Mouse (Mus musculus) v-Abl transformed pro-B cells (cell line): ENCODE data around the gene Ccdc78.
"Not testable (repeated sequence)": the region's sequence is repeated elsewhere in the genome, so short reads cannot be mapped to it uniquely, and the experiment has no call there.

ENCODE experiments used
- in situ Hi-C, 2 experiments: fragments of 400-800 bp; cut with MboI; formaldehyde crosslinking; loops; one replicate each; pipeline ENCODE4 v1.15.1; 2025; ENCODE audit not compliant: unreplicated experiment in 2 of 2

Ccdc78 gene

DNA sequence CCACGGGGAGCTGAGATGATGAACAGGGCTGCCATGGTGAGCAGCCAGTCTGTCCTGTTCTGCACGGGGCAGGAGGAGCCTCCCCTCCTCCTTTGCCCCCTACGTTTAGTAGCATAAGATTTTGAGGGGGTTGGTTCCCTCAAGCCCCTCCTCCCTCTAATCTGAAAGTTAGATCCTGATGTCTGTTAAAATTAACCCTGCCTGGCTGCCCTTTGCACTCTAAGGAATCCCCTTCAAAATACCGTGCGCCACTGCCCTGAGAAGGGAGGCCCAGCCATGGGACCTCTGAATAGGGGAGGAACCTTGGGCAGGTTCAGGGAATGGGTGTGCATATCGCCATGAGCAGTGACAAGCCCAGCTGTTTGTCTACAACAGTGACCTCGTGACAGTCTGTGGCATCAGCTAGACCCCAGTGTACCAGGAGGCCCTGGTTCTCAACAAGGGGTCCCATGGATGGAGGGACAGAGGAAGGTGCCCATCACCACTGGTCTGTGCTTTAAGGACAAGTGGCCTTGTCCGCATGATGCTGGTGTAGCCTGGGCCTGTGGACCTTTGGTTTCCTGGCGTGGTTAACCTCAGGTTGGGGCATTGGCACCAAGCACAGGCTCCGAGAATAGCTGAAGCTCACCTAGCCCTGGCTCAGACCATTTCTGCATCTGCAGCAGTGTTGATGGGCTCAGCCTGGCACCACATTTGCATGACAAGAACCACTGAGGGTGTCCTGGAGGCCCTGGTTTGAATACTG, 10.9 kb upstream of the Ccdc78 start:
- in situ Hi-C loops, result no loop called here

DNA sequence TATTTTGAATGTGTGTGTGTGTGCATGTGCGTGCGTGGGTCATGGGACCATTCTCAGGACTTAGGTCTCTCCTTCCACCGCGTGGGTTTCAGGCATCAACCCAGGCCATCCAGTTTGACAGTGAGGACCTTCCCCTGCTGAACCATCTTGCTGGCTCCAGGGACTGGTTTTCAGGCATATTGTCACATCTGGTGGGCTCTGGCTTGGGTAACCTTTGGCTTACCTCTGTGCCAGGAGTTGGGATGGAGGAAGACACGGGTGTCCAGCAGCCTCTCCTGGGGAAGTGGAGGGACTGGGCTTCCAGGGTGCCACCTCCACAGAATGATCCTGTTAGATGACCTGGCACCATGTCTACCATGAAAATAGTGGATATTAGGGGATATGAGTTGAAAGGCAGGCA, 8.4 kb upstream of the Ccdc78 start:
- in situ Hi-C loops, result no loop called here

DNA sequence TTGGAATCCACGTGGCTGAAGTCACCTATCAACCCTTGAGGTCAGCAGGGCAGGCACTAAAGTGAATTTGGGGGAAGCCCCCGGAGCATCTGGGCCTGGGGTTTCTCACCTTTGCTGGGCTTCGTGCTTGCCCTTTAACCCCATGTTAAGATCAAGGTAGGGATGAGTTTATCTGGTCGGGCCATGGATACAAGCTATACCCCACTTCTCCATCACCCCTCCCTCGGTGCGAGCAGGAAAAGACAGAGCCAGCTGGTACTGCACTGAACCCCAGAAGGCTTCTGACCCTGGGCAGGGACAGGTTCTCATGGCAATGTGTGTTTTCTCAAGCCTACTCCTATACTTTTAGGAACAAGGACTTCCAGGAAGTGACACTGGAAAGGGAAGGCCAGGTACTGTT, 5.0 kb upstream of the Ccdc78 start:
- in situ Hi-C loops, result no loop called here

DNA sequence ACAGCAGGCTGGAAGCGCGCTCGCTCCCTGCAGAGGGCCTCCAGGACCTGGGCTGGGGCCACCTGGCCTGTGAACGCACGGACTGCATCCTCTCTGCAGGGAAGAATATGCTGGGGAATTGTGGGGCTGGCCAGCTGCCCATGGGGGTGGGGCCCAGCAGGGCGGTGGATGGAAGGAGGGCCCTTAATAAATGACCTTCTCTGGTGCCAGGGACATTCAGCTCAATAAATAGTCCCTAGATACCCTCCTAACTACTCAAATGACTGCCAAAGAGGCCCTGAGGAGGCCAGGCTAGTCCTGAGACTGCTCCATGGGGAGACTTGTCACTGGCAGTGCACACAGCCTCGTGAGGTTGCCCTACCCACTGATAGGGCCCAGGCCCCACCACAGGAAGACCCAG, 3.3 kb upstream of the Ccdc78 start:
- in situ Hi-C loops, result no loop called here

DNA sequence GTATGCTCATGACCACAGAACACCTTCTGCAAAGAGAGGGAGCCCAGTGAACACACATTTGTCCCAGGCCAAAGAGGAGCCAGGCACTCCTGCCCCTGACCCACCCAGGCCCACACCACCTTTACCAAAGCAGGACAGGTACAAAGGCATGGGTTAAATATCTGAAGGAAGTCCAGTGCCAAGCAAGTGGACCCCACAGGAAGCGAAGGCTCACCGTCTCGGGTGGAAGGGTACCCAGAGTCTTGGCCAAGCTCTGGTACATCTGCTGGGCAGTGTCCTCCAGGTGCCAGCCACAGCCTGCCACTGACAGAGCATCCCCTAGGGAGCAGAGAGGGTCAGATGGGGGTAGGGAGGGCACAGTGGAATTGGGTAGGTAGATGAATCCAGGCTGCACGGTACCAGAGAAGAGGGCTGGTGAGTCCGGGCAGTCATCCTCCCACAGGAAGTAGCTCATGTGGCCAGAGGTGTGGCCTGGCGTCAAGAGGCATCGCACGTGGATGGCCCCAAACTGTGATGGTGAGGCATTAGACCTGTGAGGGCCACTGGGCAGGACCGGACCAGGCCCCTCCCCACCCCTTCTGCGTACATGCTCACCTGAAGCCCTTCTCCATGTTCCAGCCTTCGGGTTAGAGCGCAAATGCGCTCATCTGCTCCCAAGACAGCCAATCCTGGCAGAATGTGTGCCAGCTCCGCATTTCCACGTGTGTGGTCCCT, 2.4 kb upstream of the Ccdc78 start:
- in situ Hi-C loops, result no loop called here

DNA sequence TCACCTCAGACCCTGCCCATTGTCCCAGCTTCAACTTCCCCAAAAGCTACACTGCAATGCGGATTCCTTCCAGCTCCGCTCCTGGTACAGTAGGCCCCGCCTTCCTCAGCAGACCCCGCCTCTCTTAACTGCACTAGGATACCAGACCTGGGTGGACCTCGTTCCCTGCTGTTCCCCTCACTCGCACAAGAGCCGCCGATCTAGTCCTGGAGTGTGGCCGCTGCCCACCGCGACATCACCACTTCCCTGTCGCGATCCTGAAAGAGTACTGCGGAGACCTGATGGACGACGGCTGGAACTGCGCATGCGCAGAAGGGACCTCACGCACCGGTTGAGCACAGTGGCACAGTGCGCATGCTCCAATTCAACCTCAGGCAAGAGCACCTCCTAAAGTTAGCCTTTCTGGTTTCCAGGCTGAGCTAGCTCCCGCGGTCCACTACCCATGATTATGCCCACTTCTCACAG, 1.1 kb upstream of the Ccdc78 start, which contains the start of gene Haghl:
Gene Haghl (minus strand): TSS at position 393 of the 465 bp plus-strand sequence.
- in situ Hi-C loops, result no loop called here

DNA sequence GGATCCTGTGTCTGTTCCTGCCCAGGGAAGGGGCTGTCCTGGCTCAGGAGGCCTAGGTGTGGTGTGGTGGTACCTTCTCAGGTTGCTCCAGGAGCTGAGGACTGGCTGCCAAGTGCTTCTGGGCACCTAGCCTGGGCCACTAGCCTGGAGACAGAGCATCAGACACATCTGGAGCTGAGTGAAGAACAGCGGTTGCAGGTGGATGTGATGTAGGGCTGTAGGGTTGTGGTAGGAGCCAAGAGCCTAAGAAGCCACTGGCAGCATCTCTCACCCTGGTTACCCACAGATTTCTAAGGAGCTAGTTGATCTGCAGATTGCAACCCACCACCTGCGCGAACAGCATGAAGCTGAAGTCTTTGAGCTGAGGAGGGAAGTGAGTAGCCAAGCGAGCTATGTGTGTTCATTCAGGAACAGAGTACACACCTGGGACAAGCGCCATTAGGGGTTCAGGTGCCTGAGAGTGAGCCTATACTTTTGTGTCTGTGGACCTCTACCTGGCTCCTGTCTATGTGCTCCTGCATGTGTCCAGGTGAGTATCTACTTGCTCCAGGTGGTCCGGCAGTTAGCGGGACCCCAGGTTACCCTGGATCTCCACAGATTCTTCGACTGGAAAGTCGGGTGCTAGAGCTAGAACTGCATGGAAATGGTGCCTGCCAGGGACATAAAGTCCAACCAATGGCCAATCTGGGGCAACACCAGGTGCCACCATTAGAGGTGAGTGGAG, 563 bp downstream of the Ccdc78 start:
- in situ Hi-C loops, result no loop called here

DNA sequence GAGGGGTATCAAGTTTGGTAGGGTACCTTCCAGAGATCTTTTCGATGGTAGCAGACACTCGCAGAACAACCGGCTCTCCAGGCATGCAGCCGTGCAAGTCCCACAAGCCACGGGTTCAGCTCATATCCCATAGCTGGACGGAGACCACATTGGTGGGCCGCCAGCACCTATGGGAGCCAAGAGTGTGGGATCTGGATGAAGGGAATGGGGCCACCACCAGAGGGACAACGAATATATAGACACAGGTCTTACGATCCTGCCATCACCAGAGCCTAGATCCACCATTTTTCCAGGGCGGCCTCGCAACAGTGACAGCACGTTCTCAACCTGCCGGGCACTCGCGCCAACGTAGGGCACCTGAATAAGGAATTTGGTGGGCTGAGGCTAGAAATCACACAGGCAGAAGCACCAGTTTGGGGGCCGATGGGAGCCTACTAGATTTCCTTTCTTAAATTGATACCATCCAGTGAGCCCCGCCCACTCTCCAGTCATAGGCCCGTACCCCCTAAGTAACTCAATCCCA, 5.0 kb downstream of the Ccdc78 start:
- in situ Hi-C loops, result no loop called here

DNA sequence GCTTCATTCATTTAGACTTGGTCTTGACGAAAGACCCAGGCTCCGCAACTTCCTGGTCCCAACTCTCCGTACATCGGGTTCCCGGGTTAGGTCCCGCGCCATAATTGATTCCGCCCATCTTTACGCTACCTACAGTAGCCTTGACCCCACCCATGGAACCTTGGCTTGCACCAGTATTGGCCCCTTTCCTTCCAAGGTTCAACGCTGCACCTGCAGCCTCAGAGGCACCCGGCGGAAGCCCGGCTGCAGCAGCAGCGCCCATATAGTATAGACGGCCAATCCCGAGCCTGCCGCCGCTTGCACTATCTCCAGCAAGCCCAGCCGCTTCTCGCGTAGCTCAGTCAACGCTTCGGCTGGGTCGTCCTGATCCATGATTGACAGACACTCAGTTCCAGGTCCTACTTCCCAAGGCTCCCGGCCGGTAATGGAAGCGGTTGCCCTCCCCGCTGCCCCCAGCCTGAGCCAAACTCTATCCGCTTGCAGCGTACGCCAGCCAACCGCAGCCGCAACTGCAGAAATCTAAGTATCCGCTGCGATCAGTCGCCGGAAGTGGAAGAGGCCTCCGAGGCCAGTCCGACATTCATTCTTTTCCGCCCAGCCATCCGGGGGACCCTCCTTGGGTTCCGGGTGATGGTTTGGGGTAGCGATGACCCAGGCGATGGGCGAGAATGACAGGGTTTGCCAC, 5.6 kb downstream of the Ccdc78 start:
- in situ Hi-C loops, result no loop called here

DNA sequence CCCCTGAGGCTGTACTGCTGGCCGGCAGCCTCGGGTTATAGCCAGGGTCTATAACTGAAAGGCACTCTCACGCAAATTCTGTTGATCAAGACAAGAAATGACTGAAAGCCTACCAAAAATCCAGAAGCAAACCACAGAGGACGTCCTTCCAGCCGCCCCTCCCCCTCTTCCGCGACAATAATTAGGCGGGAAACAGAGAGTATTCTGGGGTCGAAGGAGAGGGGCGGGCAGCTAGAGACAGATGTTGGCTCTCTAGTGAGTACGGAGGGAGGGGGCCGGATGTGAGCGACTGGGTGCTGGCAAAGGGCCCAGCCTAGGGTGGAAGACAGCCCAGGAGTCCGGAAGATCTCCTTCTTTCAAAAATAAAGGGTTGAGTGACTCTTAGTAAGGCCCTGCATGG, 6.2 kb downstream of the Ccdc78 start, which contains the start of gene Fam173a:
Gene Fam173a (minus strand): TSS at position 287 of the 400 bp plus-strand sequence.
- in situ Hi-C loops, result no loop called here

DNA sequence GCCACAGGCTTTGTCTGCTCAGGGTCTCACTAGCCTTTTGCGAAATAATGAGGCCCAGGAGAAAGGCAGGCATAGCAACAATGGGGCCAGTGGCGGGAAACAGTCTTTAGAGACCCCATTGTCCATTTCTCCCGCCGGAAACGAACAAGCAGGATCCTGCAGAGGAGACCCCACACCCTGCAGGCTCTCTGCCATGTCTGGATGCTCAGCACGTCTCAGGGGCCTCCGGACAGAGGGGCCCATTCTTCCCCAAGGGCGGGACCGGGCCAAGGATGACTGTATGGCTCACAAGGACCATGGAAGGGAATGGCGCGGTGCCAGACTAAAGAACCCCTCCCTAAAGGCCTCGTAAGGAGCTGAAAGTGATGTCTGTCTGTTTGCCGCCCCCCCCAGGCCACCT, 7.8 kb downstream of the Ccdc78 start:
- in situ Hi-C loops, result no loop called here

DNA sequence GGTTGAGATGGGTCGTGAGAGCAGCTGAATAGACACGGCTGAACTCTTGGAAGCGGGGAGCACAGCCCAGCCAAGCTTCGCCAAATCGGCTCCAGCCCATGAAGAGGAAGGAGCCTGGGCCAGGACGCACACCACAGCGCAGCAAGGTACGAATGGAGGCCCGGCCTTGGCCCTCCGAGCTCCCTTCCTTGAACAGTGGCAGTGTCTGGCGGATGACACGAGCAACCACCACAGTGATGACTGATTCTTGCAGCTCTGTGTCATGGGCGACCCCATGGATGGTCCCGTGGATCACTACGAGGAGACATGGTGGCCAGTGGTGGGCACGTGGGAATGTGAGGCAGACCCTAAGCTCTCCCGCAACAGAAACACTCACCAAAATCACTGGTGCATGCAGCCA, 8.6 kb downstream of the Ccdc78 start:
- in situ Hi-C loops, result no loop called here

DNA sequence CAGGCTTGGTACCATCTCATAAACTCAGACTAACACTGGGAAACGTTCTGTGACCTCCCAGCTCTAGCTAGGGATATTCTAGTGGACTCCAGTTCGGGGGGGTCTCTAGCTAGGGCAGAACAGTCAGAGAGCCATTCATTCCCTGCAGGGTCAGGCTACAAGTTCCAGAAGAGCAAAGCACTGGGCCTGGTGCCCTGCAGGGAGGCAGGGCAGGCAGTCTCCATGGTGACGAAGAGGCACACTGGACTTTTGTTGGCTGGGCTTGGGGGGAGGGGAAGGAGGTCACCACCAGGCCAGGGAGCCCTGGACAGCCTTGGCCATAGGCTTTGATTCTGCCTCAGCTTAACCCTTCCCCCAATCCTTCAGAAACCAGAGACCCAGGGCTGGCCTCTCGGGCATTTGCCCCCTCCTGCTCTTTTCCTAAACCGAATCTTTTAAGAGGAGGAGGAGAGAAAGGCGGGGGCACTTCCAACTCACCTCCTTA, 9.3 kb downstream of the Ccdc78 start, which contains the start of gene AC134908.4:
Gene AC134908.4 (minus strand): TSS at position 51 of the 484 bp plus-strand sequence.
- in situ Hi-C loops, result no loop called here

DNA sequence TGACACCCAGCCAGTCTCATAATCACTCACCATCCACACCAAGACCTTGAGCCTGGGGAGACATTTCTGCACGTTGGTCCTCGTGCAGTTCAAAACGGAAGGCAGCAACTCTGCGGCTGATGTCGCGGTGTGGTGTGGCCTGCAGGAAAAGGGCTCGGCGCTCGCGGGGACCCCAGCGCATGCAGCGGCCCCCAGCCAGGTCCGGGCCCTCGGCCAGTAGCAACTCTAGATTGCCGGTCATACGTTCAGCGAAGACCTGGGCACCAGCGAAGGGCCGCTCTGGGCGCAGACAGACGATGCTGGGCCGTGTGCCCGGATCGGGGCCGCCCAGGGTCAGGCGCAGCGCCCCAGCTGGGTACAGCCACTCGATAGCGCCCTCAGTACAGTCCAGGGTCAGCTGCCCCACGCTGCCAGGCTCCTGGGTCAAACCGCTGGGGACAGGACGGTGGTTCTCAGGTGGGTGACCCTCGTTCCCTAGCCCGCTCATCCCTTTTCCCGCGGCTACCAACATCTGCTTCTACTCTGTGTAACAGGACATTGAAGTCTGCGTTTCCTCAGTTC, 9.9 kb downstream of the Ccdc78 start:
- in situ Hi-C loops, result no loop called here

DNA sequence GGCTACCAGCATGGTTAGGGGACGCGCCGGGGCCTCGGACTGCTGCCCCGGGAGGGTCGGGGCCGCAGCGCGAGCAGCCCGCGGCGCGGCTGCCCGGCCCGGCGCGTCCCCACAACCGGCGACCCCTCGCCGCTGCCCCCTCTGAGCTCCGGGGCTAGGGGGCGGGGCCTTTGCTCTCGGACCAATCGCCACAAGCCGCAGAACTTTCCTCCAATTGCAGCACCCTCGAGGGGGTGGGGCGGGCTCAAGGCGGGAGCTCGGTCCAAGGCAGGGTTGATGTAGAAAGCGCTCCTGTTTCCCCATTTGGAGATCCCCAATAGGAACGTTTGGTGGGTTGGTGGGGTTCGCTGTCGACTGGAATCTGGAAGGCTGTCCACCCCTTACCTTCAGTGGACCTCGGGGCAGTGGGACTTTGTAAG, 10.6 kb downstream of the Ccdc78 start, which contains the start of gene Metrn:
Gene Metrn (minus strand): TSS at position 186 of the 419 bp plus-strand sequence.
- in situ Hi-C loops, result no loop called here

DNA sequence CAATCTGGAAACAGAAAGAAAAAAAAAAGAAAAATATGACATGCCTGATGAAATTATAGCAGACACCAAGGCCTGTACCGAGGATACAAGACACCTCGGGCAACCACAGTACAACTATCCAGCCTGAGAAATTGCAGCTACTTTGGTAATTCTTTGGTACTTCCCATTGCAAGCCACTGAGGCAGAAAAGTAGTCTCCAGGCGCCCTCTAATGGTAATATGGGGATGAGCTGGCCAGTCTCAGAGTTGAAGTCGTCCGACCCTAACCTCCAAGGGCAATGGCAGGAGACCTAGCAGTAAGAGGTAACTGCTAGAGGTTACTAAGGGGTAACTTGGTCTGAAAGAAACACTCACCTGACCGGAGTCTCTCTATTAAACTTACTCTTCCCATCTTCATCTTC, 14.6 kb downstream of the Ccdc78 start:
- in situ Hi-C loops, result loop anchor here (5.0 kb wide), 2 partner anchors 34 to 69 kb away; no protein-coding TSS in a partner anchor

DNA sequence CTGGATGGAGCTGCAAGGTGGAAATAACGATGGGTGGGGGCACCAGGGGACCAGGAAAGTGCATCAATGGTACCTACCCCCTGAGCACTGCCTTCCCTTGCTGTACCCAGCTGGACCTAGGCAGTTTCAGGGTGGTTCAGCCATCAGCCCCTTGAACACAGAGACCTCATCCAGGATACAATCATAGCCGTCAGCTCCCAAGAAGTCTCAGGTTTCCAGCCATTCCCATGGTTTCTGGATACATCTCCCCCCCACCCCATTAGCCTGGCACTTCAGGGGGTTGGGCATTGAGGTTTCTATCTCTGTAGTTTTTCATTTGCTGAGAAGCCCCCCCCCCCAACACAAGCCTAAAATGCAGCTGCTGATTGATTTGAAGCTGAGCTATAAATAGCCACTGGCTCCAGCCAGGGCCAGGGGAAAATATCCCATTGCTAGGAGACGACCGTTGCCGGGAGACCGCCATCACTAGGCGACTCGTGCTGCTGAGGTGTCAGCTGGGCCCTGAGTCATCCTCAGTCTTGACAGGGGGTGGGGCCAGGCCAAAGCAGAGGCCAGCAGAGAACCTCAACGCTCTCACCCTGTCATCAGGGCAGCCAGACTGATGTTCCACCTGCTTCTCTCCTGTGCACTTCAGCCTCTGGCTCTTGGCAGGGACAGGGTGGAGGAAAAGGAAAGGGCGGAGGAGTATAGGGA, 16.6 kb downstream of the Ccdc78 start:
- in situ Hi-C loops, result loop anchor here (5.0 kb wide), 2 partner anchors 36 to 71 kb away; no protein-coding TSS in a partner anchor

DNA sequence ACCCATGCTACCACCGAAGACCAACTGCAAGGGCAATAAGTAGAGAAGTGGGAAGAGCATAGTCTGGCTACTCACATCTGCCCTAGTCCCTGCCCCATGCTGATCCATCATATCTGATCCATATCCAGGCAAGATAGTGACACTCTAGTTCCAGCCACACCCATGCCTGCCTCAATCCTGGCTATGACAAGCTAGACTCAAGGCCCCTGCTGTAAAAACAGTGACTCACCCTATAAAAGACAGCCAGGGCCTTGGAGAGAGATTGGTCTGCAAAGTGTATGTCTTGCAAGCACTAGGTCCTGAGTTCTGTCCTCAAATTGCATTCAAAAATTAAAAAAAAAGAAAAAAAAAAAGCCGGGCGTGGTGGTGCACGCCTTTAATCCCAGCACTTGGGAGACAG, 20.1 kb downstream of the Ccdc78 start:
- in situ Hi-C loops, result no loop called here

DNA sequence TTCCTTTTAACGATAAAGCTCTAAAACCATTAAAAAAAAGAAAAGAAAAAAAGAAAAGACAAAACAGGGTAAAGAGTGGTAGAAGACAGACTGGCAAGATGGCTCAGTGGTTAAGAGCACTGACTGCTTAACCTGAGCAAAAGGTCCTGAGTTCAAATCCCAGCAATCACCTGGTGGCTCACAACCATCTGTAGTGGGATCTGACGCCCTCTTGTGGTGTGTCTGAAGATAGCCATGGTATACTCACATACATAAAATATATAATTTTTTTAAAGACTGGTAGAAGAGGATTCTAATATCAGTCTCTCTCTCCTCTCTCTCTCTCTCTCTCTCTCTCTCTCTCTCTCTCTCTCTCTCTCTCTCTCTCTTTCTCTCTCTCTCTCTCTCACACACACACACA, 21.1 kb downstream of the Ccdc78 start:
- in situ Hi-C loops, result not testable (repeated sequence)
